Mouse (Mus musculus) testis, adult 2 months (tissue): Measurements from ENCODE around the gene Pyroxd1.

ENCODE experiments used
- CTCF ChIP-seq: fragments of 200-500 bp; IDR thresholded peaks from 2 replicates; pipeline ENCODE4 v1.5.1; 2012; ENCODE audit warnings: low read depth, mild to moderate bottlenecking, inconsistent platforms, low read length, moderate library complexity; ENCODE audit not compliant: control insufficient read depth, insufficient read depth, insufficient replicate concordance
- POLR2A ChIP-seq: fragments of 200-500 bp; IDR thresholded peaks from 2 replicates; pipeline ENCODE4 v1.6.1; 2012; ENCODE audit warnings: low read depth, mild to moderate bottlenecking, inconsistent platforms, low read length, moderate library complexity; ENCODE audit not compliant: control insufficient read depth

- no peak for TF ChIP-seq POLR2A
- TF ChIP-seq CTCF, result peak; percentile 19; the same call in 1 of the 2 replicates
These were observed 18.9 kb upstream of the Pyroxd1 start for GRCm38 (mm10) chr6:142326598-142326997.
